Mouse (Mus musculus): Measurements from ENCODE around the gene Angptl6.

The Angptl6 gene

DNA sequence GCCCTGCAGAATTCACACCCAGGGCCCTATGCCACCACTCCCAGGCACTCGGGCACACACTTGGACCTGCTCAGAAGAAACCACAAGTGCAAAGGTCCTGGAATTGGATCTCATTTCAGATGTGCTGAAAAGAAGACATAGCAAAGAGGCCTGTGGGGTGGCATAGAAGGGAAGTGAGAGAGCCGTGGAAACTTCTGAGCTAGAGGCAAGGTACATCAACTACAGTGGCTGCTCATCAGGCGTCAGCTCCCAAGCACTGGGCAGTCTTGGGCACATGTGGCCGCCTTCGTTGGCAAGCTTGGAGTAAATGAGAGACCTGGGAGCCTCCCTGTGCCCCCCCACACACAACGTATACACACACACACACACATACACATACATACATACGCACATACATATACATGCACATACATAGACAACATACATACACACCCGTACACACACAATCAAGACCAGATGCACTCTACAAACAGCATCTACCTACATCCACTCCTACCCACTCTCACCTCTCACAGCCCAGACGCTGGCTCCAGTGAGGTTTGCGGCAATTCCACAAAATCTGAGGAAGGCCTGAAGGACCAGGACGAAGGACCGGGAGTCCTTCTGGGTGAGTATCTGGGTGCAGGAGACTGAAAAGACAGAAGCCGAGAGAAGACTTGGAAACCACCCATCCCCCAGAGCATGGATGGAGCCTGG lies at the start of gene Angptl6:
Gene Angptl6, minus strand, starts transcription at position 631 of the 696 bp plus-strand sequence.
- no peak for DNase-seq (ENCODE audit: low read depth, low spot score)

GRCm38 (mm10) chr9:20923258-20923657 lies 43.7 kb upstream of the Angptl6 start:
- no peak for DNase-seq (ENCODE audit: low read depth, low spot score)

- DNase-seq (ENCODE audit: low read depth, low spot score), result peak; percentile 21
Measured at GRCm38 (mm10) chr9:20916160-20916559, 36.6 kb upstream of the Angptl6 start.

DNA sequence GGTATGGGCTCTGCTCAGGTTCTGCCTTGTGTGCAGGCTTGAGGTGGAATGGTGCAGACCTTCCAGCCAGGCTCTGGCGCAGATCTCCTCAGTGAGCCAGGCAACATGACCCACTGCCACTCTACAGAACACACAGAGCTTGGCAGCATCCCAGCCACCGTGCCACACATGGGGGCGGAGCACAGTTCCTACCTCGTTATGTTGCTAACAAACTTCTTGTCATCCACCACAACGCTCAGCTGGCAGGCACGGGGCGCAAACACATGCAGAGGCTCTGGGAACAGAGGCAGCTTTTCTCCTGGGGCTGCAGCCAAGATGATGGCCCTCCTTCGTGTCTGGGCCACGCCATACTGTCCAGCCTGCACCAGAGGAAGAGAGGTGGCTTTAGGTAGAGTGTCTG lies 30.4 kb upstream of the Angptl6 start:
- no peak for DNase-seq (ENCODE audit: low read depth, low spot score)

DNA sequence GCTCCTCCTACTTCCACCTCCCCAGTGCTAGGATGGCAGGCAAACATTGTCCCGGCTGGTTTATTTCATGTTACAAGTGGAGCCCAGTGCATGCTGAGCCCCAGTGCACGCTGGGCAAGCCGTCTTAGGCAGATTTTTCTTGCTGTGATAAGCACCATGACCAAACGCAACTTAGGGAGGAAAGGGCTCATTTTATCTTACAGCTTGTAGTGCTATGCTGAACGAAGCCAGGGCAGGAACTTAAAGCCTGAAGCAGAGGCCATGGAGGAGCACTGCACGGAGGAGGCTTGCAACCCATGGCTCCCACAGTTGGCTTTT lies 22.6 kb upstream of the Angptl6 start:
- DNase-seq (ENCODE audit: low read depth, low spot score), result no peak

DNA sequence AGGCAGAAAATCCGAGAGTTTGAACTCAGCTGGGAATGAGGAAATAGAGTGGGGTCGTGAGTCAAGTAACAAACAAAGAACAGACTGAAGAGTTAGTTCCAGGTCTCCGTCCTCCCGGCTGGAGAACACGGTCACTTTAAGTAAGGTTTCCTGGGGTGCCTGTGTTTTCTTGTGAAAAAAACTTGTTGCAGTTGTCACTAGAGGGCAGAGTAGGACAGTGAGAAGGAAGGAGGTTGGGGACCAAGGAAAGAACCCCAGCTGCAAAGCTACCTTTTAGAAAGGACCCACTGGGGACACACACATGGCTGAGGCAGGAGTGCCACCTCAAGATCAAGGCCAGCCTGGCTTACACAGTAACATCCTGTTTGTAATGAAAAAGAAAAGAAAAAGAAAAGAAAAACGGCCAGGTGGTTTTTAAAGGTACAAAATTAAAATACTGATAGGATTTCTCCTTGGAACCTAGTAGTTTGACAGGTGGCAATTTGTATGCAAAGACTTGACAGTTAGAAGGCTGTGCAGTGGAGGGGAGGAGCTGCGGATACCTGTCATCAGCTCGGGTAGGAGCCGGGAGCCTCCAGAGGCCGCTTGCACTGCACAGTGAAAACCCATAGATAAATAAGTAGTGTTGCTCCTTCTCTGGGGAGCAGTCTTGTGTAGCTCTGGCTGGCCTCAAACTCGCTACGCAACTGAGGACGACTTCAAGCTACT lies 22.1 kb upstream of the Angptl6 start:
- no peak for DNase-seq (ENCODE audit: low read depth, low spot score)

- DNase-seq (ENCODE audit: low read depth, low spot score), result peak; percentile 73
Measured at GRCm38 (mm10) chr9:20898511-20899073, 19.1 kb upstream of the Angptl6 start, which contains the start of gene Eif3g. Eif3g (minus strand) TSS chr9:20898623.

DNA sequence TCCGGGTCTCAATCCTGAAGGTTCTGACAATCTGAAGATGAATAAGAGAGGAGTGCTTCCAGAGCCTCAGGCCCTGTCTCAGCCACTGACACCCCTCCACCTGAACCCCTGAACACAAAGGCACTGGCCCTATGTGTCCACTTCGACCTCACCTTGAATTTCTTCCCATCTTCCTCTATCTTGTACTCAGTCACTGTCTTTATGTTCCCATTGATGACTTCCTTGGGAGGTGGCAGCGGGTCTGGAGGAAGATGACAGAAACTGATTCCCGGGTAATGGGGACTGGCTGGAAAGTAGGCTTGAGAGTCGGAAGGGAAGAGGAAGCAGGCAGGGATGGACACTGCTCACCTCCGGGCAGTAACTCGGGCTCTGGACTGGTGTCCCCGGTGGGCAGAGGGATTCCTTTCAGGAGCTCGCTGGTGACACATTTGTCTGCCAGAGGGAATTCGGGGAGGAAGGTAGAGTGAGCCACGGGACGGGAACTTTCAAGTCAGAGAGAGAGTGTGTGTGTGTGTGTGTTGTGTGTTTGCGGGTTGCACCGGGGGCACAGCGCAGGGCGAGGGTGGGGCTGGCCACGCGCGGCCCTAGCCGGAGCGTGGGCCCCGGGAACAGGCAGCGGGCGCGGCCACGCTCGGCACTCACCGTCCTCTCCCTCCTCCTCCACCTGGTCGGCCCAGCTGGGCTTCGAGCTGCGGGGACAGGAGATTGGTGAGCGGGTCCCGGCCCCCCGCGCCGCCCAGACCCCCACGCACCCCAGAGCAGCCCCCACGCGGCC lies 18.4 kb upstream of the Angptl6 start:
- DNase-seq (ENCODE audit: low read depth, low spot score), result no peak

DNA sequence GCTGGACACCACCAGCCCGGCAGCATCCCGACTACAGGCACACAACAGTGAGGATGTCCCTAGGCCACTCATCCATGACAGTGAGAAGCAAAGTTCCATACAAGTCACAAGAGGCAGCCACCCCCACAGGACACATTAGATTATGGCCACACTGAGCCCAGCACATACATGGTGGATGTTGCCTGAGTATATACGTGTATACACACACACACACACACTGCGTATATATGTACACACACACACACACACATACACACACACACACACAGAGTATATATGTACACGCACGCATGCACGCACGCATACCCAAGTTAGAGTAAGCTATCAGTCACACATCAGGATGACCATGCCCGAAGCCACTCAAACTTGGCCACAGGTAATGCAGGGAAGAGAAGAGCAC lies 15.9 kb upstream of the Angptl6 start:
- no peak for DNase-seq (ENCODE audit: low read depth, low spot score)

- no peak for DNase-seq (ENCODE audit: low read depth, low spot score)
Measured at GRCm38 (mm10) chr9:20894629-20895028, 15.1 kb upstream of the Angptl6 start.

GRCm38 (mm10) chr9:20893590-20894343 lies 14.2 kb upstream of the Angptl6 start:
- DNase-seq (ENCODE audit: low read depth, low spot score), result no peak

GRCm38 (mm10) chr9:20893069-20893468 lies 13.5 kb upstream of the Angptl6 start:
- no peak for DNase-seq (ENCODE audit: low read depth, low spot score)

DNA sequence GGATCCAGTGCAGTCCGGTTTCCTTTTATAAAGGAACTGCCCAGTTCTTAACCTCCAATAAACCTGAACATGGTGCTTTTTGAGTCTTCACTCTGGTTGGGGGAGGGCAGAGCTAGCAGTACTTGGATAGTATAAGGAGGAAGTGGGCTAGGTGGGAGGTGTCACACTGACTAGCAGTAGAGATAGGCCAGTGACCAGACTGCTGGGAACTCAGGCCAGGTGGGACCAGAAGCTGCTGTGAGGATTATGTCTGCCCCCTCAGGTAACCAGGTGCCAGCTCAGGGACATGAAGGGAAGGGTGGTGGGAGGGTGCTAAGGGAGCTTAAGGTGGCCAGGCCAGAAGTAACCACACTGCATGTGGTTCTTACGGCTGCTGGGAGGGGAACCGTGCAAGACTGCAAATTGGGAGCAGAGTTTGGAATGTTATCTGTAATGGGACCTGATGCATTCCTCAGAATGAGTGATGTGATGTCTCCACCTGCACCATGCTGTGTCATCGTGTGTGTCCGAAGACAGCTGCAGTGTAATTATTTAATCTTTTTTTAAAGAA lies 12.7 kb upstream of the Angptl6 start:
- no peak for DNase-seq (ENCODE audit: low read depth, low spot score)

DNA sequence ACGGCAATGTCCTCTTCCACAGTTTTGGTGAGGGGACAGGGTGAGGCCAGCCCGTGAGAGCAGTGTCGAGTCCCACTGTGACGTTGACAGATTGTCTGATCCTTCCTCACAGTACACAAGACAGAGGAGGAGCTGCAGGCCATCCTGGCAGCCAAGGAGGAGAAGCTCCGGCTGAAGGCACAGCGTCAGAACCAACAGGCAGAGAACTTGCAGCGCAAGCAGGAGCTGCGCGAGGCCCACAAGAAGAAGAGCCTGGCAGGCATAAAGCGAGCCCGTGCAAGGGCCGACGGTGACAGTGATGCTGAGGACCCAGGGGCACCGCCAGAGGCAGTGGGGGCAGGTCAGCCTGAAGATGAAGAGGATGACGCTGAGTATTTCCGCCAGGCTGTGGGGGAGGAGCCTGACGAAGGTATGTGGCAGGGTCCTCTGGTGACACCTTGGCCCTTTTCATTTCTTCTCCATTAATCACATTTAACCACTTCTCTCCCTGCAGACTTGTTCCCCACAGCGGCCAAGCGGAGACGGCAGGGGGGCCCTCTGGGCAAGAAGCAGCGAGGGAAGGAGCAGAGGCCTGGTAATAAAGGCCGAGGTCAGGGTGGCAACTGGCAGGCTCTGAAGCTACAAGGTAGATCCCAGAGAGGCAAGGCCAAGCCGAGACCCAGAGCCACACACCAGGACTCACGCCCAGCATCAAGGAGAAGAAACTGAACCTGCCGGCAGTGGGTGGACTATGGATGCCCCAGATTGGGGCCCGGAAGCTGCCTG lies 12.0 kb upstream of the Angptl6 start:
- no peak for DNase-seq (ENCODE audit: low read depth, low spot score)

- DNase-seq (ENCODE audit: low read depth, low spot score), result no peak
Measured at GRCm38 (mm10) chr9:20890411-20890810, 10.9 kb upstream of the Angptl6 start.

DNA sequence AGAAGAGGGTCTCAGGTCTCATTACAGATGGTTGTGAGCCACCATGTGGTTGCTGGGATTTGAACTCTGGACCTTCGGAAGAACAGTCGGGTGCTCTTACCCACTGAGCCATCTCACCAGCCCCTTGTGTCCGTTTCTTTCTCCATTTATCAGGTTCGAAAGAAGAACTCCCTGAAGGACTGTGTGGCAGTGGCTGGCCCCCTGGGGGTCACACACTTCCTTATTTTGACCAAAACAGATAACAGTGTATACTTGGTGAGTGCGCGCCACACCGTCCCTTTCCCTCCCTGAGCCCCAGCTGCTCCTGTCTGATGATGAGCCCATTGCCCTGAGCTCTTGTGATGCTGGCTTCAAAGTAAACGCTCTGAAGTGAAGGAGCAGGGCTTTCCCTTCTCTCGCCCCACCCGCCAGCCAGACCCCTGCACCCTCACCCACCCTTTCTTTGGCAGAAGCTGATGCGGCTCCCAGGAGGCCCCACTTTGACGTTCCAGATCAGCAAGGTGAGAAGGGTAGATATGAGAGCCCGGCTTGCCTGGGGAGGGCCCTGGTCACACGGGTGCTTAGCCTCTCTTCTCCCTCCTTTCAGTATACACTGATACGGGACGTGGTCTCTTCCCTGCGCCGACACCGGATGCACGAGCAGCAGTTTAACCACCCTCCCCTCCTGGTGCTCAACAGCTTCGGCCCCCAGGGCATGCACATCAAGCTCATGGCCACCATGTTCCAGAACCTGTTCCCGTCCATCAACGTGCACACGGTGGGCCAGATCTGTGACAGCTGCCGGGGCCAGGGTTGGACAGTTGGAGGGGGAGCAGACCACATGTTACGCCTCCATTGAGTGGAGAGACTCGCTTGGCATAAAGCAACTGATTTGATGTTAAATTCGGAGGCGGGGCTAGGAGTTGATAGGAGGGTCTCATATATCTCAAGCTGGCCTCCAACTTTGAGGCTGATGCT lies 9.9 kb upstream of the Angptl6 start:
- DNase-seq (ENCODE audit: low read depth, low spot score), result no peak

DNA sequence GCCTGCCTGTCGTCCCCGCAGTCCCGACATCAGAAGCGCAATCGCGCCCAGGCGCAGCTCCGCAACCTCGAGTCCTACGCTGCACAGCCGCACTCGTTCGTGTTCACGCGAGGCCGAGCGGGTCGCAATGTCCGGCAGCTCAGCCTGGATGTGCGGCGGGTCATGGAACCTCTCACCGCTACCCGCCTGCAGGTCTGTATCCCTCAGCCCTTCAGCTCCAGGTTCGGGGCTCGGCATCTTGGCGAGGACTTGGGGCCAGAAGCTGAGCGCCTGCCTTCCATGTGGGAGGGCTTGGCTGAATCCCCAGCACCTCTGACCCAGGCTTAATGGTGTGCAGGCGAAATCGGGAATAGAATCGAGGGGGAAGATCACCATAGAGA lies 8.8 kb upstream of the Angptl6 start:
- no peak for DNase-seq (ENCODE audit: low read depth, low spot score)

DNA sequence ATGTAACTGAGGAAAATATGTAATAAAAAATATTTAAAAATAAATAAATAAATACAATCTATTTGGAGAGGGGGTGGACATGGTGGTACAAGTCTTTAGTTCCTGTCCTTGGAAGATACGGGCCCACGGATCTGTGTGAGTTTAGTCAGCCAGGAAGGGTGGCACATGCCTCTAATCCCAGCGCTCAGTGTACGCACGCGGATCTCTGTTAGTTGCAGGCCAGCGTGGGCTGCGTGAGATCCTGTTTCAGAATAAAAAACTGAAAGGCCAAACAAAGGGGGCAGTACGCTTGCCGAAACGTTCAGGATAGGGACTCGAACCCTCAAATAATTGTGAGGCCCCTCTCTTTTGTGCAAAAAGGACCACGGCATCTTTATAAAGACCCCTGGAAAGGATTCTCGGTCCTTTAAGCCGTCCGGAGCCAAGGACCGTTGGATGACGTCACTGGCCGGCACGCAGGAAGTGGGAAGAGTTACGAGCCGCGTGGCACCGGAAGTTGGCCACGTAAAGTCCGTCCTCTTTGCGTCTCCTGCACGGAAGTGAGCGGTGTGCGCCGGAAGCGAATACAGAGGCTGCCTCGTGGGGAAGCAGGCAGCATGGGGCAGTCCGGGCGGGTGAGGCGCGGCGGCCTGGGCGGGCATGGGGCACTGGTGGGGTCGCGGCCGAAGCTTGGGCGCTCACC lies 8.3 kb upstream of the Angptl6 start, which contains the start of gene Ppan:
Gene Ppan, plus strand, starts transcription at position 472 of the 682 bp plus-strand sequence.
- peak; percentile 84 for DNase-seq (ENCODE audit: low read depth, low spot score)

DNA sequence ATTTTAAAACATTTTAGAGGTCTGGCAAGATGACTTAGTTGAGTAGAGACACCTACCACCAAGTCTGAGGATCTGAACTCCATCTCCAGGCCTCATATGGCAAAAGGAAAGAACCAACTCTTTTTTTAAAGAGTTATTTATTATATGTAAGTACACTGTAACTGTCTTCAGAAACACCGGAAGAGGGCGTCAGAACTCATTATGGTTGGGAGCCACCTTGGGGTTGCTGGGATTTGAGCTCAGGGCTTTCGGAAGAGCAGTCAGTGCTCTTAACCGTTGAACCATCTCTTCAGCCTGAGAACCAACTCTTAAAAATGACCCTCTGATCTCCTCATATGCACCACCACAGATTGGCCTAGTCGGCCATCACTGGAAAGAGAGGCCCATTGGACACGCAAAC lies 7.7 kb upstream of the Angptl6 start:
- no peak for DNase-seq (ENCODE audit: low read depth, low spot score)

All from c-Kit-negative CD71-positive TER-119-positive erythroid progenitor cells, embryonic 14.5 days (primary cell).